Mouse (Mus musculus) heart, embryonic 16.5 days (tissue): ENCODE measurements around the gene Cubn. TPM values are rescaled to one million over a fixed set of nuclear protein-coding genes. Genes with fewer than 3 reads are reported as not detected.

ENCODE experiments used
- ATAC-seq: fragments of 200-750 bp; cut with Nextera tagmentation; replicated peaks from 2 replicates; pipeline ENCODE4 v1.8.0; 2017; ENCODE audit warnings: moderate number of reproducible peaks; ENCODE audit not compliant: insufficient read depth, low FRiP score; ENCODE audit errors: extremely low read depth
- H3K27ac ChIP-seq: fragments of 300-500 bp; sonication (generic); 2 replicates; pipeline ENCODE4 v1.5.1; 2014; ENCODE audit warnings: mild to moderate bottlenecking, low read length, control low read depth, moderate library complexity
- H3K27me3 ChIP-seq: fragments of 300-500 bp; sonication (generic); 2 replicates; pipeline ENCODE4 v1.6.1; 2014; ENCODE audit warnings: low read length, mixed read lengths; ENCODE audit not compliant: control insufficient read depth, insufficient read depth
- H3K36me3 ChIP-seq: fragments of 300-500 bp; sonication (generic); 2 replicates; pipeline ENCODE4 v1.6.1; 2014; ENCODE audit not compliant: control insufficient read depth, insufficient read depth
- H3K4me1 ChIP-seq: fragments of 300-500 bp; sonication (generic); 2 replicates; pipeline ENCODE4 v1.6.1; 2014; ENCODE audit warnings: low read length, mixed read lengths; ENCODE audit not compliant: control insufficient read depth, insufficient read depth
- H3K4me2 ChIP-seq: fragments of 300-500 bp; sonication (generic); 2 replicates; pipeline ENCODE4 v1.6.1; 2014; ENCODE audit warnings: low read depth, mild to moderate bottlenecking, control low read depth, low read length
- H3K4me3 ChIP-seq: fragments of 300-500 bp; sonication (generic); 2 replicates; pipeline ENCODE4 v1.5.1; 2014; ENCODE audit warnings: mild to moderate bottlenecking, control low read depth, low read length
- H3K9ac ChIP-seq: fragments of 300-500 bp; sonication (generic); 2 replicates; pipeline ENCODE4 v1.6.1; 2014; ENCODE audit warnings: low read length, control low read depth
- H3K9me3 ChIP-seq: fragments of 300-500 bp; sonication (generic); replicated peaks from 2 replicates; pipeline ENCODE4 v1.6.1; 2016; ENCODE audit warnings: low read length; ENCODE audit not compliant: control insufficient read depth
- WGBS: fragments of 180-500 bp; shearing (Covaris S2); extraction: QIAGEN DNeasy Blood & Tissue Kit; methylation state at CpG from one replicate; pipeline ENCODE4 v1.1.7; 2014; 5-methylcytosine and 5-hydroxymethylcytosine counted together
- polyA plus RNA-seq: library from polyadenylated mRNA; unstranded; fragments of >200 nt; fragmentation: Nextera tagmentation; extraction: Ambion mirVana; gene quantifications from 2 replicates; pipeline ENCODE4 v1.2.1, GENCODE M21; 2015

Cubn gene
- polyA plus RNA-seq, 1 experiment from 2014 or later: 0.28 TPM

DNA sequence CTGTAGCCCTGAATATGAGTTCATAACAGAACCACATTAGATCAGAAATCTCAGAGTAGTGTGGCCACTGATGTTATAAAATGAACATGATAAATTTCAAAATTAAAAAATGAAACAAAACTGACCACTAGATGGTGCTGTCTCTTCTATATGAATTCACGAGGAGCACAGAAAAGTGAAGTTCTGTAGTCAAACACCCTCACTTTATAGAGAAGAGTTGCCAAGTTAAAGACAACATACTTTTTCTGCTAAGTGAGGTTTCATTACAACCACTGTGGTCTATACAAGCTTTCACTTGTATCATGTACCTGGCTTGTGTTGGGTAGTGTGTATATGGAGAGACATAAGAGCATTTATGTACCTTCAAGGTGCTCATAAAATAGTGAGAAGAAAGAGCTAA, 201.0 kb downstream of the Cubn start:
- Histone ChIP-seq H3K4me3 (no peak overlapping the region), H3K27me3 (no peaks in the 10 kb centered on the region), H3K27ac (no peak overlapping the region), H3K36me3 (no peaks in the 10 kb centered on the region), H3K9ac (no peak overlapping the region), H3K9me3 (no peaks in the 10 kb centered on the region), H3K4me1 (0 out of 2 replicates have a peak, but pooled peaks cover 2% of the 10 kb centered on the region), H3K4me2 (no peak overlapping the region)
- ATAC-seq: no peak
- WGBS: 0% methylated on average over 1 of the region's 1 CpGs

DNA sequence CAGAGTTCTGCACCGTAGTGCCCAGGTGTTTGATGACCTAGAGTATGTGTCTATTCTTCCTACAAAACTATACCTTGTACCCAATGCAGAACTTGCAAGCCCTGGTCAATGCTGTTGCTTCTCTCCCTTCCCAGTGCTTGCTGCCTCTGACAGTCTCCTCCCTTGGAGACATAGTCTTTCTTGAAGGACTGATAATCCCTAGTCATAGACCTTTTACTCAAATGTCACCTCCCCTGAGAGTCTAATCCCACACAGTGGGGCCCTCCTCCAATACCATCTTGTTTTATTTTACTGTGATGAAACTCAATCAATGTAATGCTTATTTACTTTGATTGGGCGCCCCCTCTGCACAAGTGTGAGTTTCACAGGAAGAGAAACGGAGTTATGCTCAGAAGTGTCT, 201.5 kb downstream of the Cubn start:
- H3K9me3 ChIP-seq: no peaks in the 10 kb centered on the region
- no peaks in the 10 kb centered on the region for H3K27me3 ChIP-seq
- no peak for ATAC-seq
- H3K36me3 ChIP-seq: no peaks in the 10 kb centered on the region
- no peak overlapping the region for H3K4me2 ChIP-seq
- no peak overlapping the region for H3K4me3 ChIP-seq
- H3K9ac ChIP-seq: no peak overlapping the region
- no peak overlapping the region for H3K27ac ChIP-seq
- 74% methylated on average over 3 of the region's 3 CpGs for WGBS
- H3K4me1 ChIP-seq: 0 out of 2 replicates have a peak, but pooled peaks cover 2% of the 10 kb centered on the region

- no peaks in the 10 kb centered on the region for H3K4me1 ChIP-seq
- H3K4me2 ChIP-seq: peak overlapping the region; percentile 51
- H3K9me3 ChIP-seq: no peaks in the 10 kb centered on the region
- H3K4me3 ChIP-seq: no peak overlapping the region
- no peaks in the 10 kb centered on the region for H3K36me3 ChIP-seq
- H3K9ac ChIP-seq: no peak overlapping the region
- 50% methylated on average over 10 of the region's 10 CpGs for WGBS
- no peaks in the 10 kb centered on the region for H3K27me3 ChIP-seq
- H3K27ac ChIP-seq: no peak overlapping the region
- no peak for ATAC-seq
These were observed 213.3 kb downstream of the Cubn start for GRCm38 (mm10) chr2:13278114-13278862.

DNA sequence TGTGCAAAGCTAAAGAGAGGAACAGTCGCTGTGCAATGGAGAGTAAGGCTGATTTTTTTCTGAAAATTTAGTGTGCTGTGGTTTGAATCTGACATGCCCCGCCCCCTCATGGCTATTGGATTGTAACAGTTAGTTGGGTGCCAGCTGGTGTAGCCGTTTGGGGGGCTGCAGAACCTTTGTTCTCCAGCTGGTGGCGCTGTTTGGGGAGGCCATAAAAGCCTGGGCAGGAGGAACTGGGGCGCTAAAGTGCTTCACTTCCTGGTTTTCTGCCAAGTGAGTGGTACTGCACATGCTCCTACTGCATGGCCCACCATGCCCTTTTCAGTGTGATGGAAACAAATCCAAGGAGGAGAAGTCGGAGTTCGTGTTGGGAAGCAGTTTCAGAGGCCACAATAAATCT, 215.7 kb downstream of the Cubn start:
- no peak overlapping the region for H3K27ac ChIP-seq
- no peak overlapping the region for H3K9ac ChIP-seq
- no peaks in the 10 kb centered on the region for H3K27me3 ChIP-seq
- no peak for ATAC-seq
- H3K4me1 ChIP-seq: no peaks in the 10 kb centered on the region
- no peak overlapping the region for H3K4me3 ChIP-seq
- no peak overlapping the region for H3K4me2 ChIP-seq
- H3K9me3 ChIP-seq: no peaks in the 10 kb centered on the region
- H3K36me3 ChIP-seq: no peaks in the 10 kb centered on the region
- 59% methylated on average over 7 of the region's 7 CpGs for WGBS

DNA sequence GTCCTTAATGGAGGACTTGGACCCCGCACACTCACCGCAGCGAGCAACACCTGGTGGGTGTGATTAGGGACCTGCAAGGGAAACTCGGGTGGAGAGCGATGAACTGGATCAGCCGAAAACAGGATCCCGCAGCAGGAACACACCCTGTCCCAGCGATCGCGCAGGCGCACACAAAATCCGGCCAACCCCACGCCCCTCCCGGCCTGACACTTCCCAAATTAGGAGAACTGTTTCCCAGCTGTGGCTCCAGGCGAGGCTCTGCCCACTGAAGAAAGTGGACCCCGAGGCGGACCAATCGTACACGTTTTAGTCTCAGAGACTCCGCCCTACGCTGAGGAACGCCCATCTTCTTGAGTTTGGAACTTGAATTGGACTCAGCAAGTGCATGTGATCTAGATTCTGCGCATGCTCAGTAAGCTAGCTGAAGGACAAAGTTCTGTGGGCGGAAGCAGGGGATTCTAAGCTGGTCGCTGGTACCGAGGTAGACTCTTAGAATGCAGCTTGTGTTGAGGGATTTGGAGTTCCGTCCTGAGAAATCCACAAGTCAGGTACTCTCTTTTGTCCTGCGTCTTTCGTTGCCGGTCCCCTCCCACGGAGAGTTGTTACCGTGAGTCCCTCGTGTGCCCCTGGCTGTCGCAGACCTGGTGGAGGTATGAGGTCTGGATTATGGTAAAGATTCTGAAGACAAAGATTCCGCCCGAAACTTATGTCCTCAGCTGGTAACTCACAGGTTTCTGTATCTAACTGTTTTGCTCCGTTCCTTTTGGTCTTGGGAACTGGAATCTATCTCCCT, 220.3 kb downstream of the Cubn start, which contains the start of gene Rsu1:
Gene Rsu1 (minus strand): TSS at position 251 of the 793 bp plus-strand sequence.
- no peaks in the 10 kb centered on the region for H3K9me3 ChIP-seq
- under 1% methylated on average over 37 of the region's 37 CpGs for WGBS
- peak within 1 kb of the TSS; percentile 84 for H3K27ac ChIP-seq
- peaks cover 2% of the 10 kb centered on the region; the same call in 1 of the 2 replicates for H3K36me3 ChIP-seq
- peak; percentile 98 for ATAC-seq
- peak within 1 kb of the TSS; percentile 82 for H3K9ac ChIP-seq
- peak within 1 kb of the TSS; percentile 77 for H3K4me2 ChIP-seq
- peaks cover 20% of the 10 kb centered on the region for H3K4me1 ChIP-seq
- H3K4me3 ChIP-seq: peak within 1 kb of the TSS; percentile 72
- no peaks in the 10 kb centered on the region for H3K27me3 ChIP-seq

DNA sequence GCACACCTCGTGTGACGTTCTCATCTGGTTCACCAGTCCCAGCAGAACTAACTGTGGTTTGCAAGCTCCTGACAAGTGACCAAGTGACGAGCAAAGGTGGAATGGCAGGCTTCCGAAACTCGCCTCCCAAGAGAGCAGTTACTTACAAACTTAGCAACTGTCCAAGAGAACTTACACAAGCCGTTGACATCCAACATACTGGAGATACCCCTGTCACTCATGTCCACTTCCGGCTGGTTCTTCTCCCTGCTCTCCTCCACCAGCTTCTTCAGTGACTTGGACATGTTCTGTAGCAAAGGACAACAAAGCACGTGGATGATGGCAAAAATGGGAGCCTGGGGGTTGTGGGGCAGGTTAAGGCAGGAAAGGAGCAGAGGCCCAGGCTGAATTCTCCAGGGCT, 220.9 kb downstream of the Cubn start:
- WGBS: 9% methylated on average over 8 of the region's 8 CpGs
- H3K4me1 ChIP-seq: peaks cover 20% of the 10 kb centered on the region
- ATAC-seq: no peak; the same call in none of the 2 replicates

GRCm38 (mm10) chr2:13268681-13269293, 222.8 kb downstream of the Cubn start:
- peaks cover 2% of the 10 kb centered on the region; the same call in 1 of the 2 replicates for H3K36me3 ChIP-seq
- no peak overlapping the region for H3K9ac ChIP-seq
- H3K27me3 ChIP-seq: no peaks in the 10 kb centered on the region
- H3K27ac ChIP-seq: no peak overlapping the region
- no peak overlapping the region for H3K4me3 ChIP-seq
- no peaks in the 10 kb centered on the region for H3K9me3 ChIP-seq
- WGBS: 83% methylated on average over 4 of the region's 4 CpGs
- peaks cover 20% of the 10 kb centered on the region for H3K4me1 ChIP-seq
- no peak for ATAC-seq
- no peak overlapping the region for H3K4me2 ChIP-seq

More for the DNA sequence above, 220.9 kb downstream of the Cubn start:
- H3K36me3 ChIP-seq: peaks cover 2% of the 10 kb centered on the region; the same call in 1 of the 2 replicates
- H3K4me3 ChIP-seq: peak overlapping the region; percentile 72
- H3K27me3 ChIP-seq: no peaks in the 10 kb centered on the region
- peak overlapping the region; percentile 77 for H3K4me2 ChIP-seq
- no peaks in the 10 kb centered on the region for H3K9me3 ChIP-seq
- H3K27ac ChIP-seq: peak overlapping the region; percentile 84
- peak overlapping the region; percentile 82 for H3K9ac ChIP-seq

- H3K4me2 ChIP-seq: no peak overlapping the region
- no peak overlapping the region for H3K9ac ChIP-seq
- H3K9me3 ChIP-seq: no peaks in the 10 kb centered on the region
- peaks cover 12% of the 10 kb centered on the region for H3K4me1 ChIP-seq
- no peaks in the 10 kb centered on the region for H3K27me3 ChIP-seq
- H3K36me3 ChIP-seq: peaks cover 11% of the 10 kb centered on the region; the same call in 1 of the 2 replicates
- WGBS: 47% methylated on average over 4 of the region's 4 CpGs
- ATAC-seq: no peak
- no peak overlapping the region for H3K4me3 ChIP-seq
- no peak overlapping the region for H3K27ac ChIP-seq
These were observed 226.7 kb downstream of the Cubn start for GRCm38 (mm10) chr2:13264875-13265274.
